Mouse (Mus musculus) myocyte (in vitro differentiated cells): ENCODE measurements around the gene Cerk.
A peak's percentile ranks its signal among the peaks of the same experiment; 100 is the strongest.

Experiments used
- MAX ChIP-seq: IDR thresholded peaks from one replicate; pipeline ENCODE4 v1.6.1; 2011; ENCODE audit warnings: low read depth, mild to moderate bottlenecking, control low read depth
- MYOG ChIP-seq, 3 experiments: IDR thresholded peaks; one replicate each; pipeline ENCODE4 v1.6.1; 2011; ENCODE audit warnings: control low read depth in 2 of 3, low read depth in 2 of 3, mild to moderate bottlenecking in 2 of 3; ENCODE audit not compliant: insufficient read length in 2 of 3, control insufficient read depth in 1 of 3, insufficient read depth in 1 of 3
- POLR2A ChIP-seq: IDR thresholded peaks from one replicate; pipeline ENCODE4 v1.6.1; 2011; ENCODE audit warnings: low read depth, mild to moderate bottlenecking, control low read depth, moderate library complexity; ENCODE audit not compliant: insufficient read length
- REST ChIP-seq: IDR thresholded peaks from one replicate; pipeline ENCODE4 v1.6.1; 2011; ENCODE audit warnings: mild to moderate bottlenecking, control low read depth, moderate library complexity; ENCODE audit not compliant: insufficient read depth, insufficient read length

GRCm38 (mm10) chr15:86167787-86168504, 18.0 kb downstream of the Cerk start:
- no peak for TF ChIP-seq POLR2A
- TF ChIP-seq MAX, result no peak
- TF ChIP-seq MYOG (IDR thresholded peaks at IDR 0.05; ENCODE audit: control insufficient read depth in 1 of 3, insufficient read depth in 1 of 3, insufficient read length in 2 of 3, low read depth in 2 of 3), result peak in 1 of 3 experiments; percentile 18
- no peak for TF ChIP-seq REST
